Mouse (Mus musculus) effector memory CD4-positive, alpha-beta T cell, adult 5 months (primary cell): ENCODE measurements around the gene Ankzf1. TPM values are rescaled to one million over a fixed set of nuclear protein-coding genes. Genes with fewer than 3 reads are reported as not detected.

Experiments
- polyA plus RNA-seq: library from polyadenylated mRNA; unstranded; fragments of 100-300 nt; shearing (Covaris generic); gene quantifications from one replicate; pipeline ENCODE4 v1.2.1, GENCODE M21; 2017

The Ankzf1 gene
- polyA plus RNA-seq, result 23.6 TPM

DNA sequence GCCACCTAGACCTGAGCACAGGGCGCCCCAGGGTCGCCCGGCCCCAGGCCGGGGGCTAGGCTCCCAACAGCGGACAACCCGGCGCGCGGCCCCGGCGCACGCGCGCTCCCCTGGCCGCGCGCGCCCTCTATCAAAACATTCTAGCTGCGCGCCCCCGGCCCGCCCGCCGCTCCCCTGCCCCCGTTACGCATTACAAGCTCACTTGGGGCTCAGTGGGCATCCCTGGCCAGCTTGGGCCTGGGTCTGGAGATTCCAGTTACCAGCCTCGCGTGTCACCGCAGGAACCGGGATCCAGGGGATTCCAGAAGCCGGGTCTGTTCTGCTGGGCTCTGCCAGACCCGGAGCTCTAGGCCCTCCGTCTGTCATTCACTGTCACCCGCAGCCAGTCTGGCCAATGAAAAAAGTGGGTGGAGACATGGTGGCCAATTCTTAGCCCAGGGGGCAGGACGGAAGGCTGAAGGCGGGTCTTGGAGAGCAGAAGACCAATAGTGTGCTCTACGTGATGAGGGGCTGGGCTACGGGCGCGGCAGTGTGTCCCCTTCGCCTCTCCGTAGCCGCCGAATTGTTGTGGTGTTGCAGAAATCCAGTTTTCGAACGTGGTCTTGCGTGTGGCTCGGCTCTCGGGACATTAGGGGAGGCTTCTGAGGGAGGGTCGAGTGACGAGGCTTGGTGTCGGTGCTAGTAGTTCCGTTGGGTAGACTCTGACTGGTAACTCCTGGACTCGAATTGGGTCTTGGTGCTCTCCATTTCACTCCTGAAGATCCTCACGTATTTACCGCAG lies at the start of gene Ankzf1, which contains the start of gene Atg9a:
TSS of gene Ankzf1 (plus strand) at position 530 of the 781 bp plus-strand sequence.
TSS of gene Atg9a (minus strand) at position 575 of the 781 bp plus-strand sequence.

DNA sequence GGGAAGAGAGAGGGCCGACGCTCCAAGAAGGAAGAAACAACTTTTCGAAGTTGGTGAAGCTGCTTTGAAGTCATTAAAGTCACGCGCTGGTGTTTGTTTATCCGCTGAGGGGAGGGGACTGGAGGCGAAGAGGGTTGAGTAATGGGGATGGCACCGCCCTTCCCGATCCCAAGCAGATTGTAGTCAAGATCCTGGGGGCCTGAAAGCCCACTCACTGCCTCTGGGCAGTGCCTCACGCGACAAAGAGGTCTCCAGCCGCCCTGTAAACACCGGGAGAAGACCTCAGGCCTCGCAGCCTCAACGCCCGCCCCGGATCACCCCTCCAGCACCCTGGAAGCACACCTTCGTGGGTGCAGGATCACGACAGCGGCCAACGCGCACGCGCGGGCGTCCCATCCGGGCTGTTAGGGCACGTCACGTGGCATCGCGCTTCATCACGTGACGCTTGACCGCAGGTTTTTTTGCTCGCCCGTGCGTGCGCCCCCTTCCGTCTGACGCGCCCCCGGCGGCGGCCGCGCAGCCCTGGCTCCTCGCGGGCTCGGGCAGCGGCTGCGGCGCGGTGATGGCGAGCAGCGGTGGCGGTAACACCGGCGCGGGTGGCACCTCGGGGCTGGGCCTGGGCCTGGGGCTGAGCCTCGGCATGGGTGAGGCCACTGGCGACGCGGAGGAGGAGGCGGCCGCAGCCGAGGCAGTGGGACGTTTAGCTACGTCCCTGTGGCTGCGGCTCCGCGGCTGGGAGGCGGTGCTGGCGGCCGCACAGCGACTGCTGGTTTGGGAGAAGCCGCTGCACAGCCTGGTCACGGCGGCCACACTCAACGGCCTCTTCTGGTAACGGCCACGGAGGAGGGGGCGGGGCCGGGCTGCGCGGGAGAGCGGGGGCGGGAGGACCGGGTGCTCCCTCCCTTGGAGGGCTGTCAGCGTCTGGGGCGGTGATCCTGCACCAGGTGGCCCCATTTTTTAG lies 49.4 kb upstream of the Ankzf1 start, which contains the start of the genes Cnppd1 and Retreg2:
TSS of gene Cnppd1 (minus strand) at position 411 of the 961 bp plus-strand sequence.
TSS of gene Retreg2 (plus strand) at position 478 of the 961 bp plus-strand sequence.

GRCm38 (mm10) chr1:75168472-75169464 lies 23.2 kb upstream of the Ankzf1 start, which contains the start of gene Zfand2b:
TSS of gene Zfand2b (plus strand) at chr1:75168646.

DNA sequence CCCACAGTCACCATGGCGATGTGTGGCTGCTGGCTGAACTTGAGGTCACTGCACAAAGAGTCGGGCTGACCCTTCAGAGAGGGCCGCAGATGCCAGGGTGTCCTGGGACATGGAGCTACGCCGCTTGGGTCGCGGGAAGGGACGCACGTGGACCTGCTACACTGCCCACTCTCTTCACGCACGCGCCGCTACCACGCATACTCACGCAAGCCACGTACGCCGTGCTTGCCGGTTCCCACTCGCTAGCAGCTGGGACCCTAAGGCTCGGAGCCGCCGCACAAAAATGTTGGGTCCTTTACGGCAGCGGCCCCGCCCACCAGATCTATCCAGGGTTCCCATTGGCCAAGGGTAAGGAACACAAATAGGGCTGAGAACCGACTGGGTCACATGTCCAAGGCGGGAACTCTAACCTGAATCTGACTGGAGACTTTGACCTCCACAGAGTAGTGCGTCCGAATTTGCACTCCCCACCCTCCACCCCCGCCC lies 11.8 kb upstream of the Ankzf1 start, which contains the start of gene Abcb6:
TSS of gene Abcb6 (minus strand) at position 288 of the 486 bp plus-strand sequence.

GRCm38 (mm10) chr1:75210136-75211087 lies 18.5 kb downstream of the Ankzf1 start, which contains the start of the genes Glb1l and Stk16:
TSS of gene Glb1l (minus strand) at chr1:75210813.
TSS of gene Stk16 (plus strand) at chr1:75210838.

DNA sequence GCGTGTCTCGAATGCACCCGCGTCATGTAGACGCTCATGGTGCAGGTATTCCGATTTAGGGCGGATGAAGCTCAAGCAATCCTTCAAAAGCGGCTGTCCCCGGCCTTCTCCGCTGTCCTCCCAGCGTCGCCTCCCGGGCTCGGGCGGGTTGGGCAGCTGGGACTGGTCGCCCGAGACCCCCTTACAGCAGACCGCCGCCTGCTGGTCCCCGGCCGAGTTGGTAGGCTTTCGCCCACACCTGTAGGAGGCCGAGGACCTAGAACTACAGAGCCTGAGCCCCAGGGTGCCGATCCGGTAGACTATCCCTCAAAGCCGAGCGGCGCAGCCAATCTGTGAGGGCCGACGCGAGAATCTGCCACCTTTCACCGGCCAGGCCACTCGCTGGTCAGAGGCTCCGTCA lies 27.6 kb downstream of the Ankzf1 start, which contains the start of gene Tuba4a:
TSS of gene Tuba4a (minus strand) at position 335 of the 400 bp plus-strand sequence.

GRCm38 (mm10) chr1:75231664-75232152 lies 39.8 kb downstream of the Ankzf1 start, which contains the start of gene A630095N17Rik:
TSS of gene A630095N17Rik (minus strand) at chr1:75232102.

DNA sequence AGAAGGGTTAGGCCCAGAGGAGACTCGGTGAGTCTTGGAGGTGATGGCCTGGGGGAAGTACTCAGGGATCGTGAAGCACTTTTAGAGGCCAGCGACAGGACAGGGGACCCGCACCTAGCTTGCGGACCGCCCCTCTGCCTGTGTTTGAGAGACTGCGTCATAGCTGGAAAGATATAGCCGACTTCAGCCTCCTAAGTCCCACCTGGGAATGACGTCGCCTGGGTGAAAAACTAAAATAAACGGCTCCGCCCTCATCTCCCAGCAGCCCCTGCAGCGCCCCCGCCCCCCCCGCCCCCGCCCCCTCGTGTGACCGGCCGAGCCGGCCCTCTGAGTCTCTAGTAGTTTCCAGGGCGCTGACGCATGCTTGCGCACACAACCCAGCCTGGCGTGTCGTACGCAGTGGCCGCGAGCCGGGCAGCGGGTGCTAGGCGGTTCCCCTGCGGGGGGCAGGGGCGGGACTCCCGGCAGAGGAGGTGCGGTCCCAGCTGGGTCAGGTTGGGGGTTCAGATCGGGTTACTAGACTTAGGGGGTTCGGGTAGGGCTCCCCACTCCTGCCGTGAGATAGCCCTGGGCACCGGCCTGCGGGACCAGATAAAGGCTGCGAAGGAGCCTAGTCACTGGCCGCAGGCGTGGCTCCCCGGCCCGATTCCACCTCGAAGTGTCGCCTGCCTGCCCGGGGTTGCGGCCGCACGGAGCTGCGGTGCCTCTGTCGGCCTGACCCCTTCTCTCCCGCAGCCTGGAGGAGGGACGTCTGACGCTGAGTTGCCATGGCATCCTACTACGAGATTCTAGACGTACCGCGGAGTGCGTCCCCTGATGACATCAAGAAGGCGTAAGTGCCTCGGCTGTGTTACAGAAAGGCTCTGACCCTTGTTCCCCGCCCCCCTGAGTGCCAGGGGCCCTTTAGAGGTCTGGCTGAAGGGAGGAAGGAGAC lies 44.4 kb downstream of the Ankzf1 start, which contains the start of gene Dnajb2:
TSS of gene Dnajb2 (plus strand) at position 290 of the 934 bp plus-strand sequence.

Other genes with a start within 250 kb of the Ankzf1 start
- gene Ihh, start 240.5 kb upstream of the Ankzf1 start, polyA plus RNA-seq, result 0.25 TPM
- gene Nhej1, start 67.0 kb upstream of the Ankzf1 start, polyA plus RNA-seq, result 8.2 TPM
- gene Slc23a3, start 58.3 kb upstream of the Ankzf1 start, polyA plus RNA-seq, result 0.17 TPM
- gene Cnppd1, start 49.4 kb upstream of the Ankzf1 start, polyA plus RNA-seq, result 172 TPM
- gene Retreg2, start 49.4 kb upstream of the Ankzf1 start, polyA plus RNA-seq, result 87.0 TPM
- gene Zfand2b, start 23.5 kb upstream of the Ankzf1 start, polyA plus RNA-seq, result 65.9 TPM
- 5.0 TPM for gene Abcb6, start 11.8 kb upstream of the Ankzf1 start, polyA plus RNA-seq
- 19.8 TPM for gene Atg9a, start within 50 bp of the Ankzf1 start, polyA plus RNA-seq
- 6.6 TPM for gene Glb1l, start 18.7 kb downstream of the Ankzf1 start, polyA plus RNA-seq
- gene Stk16, start 18.7 kb downstream of the Ankzf1 start, polyA plus RNA-seq, result 59.6 TPM
- gene Tuba4a, start 27.7 kb downstream of the Ankzf1 start, polyA plus RNA-seq, result 309 TPM
- not detected for gene A630095N17Rik, start 40.0 kb downstream of the Ankzf1 start, polyA plus RNA-seq
- 151 TPM for gene Dnajb2, start 44.3 kb downstream of the Ankzf1 start, polyA plus RNA-seq
- 0.17 TPM for gene Ptprn, start 72.4 kb downstream of the Ankzf1 start, polyA plus RNA-seq
- not detected for gene Resp18, start 86.3 kb downstream of the Ankzf1 start, polyA plus RNA-seq
- gene Dnpep, start 125.8 kb downstream of the Ankzf1 start, polyA plus RNA-seq, result 48.6 TPM
- gene Des, start 168.2 kb downstream of the Ankzf1 start, polyA plus RNA-seq, result not detected
- gene Speg, start 183.1 kb downstream of the Ankzf1 start, polyA plus RNA-seq, result 0.91 TPM
- 72.5 TPM for gene Gmppa, start 243.8 kb downstream of the Ankzf1 start, polyA plus RNA-seq